Mouse (Mus musculus): ENCODE measurements around the gene Eps8. TPM values are rescaled to one million over a fixed set of nuclear protein-coding genes. Genes with fewer than 3 reads are reported as not detected.

Gene Eps8
- polyA plus RNA-seq, 1 experiment = 5.6 TPM

DNA sequence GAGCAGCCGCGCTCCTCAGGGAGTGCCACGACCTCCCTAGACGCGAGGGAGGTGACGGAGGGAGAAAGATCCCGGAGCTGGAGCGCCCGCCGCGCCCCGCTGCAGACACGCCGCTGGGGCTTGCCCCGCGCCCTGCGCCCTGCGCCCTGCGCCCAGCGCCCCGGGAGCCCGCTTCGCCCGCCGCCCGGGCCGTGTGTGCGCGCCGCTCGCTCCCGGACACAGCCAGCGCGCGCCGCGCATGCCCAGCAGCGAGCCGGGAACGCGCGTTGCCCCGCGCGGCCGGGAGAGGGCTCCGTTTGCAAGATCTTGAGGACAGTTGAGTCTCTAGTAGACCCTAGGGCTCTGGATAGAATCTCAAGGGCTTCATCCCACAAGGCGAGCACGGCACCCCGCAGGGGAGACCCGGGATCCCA lies 5.6 kb downstream of the Eps8 start:
- no peaks in the 10 kb centered on the region for H3K36me3 ChIP-seq (ENCODE audit: control insufficient read depth, insufficient read depth, low read length)
- 2% methylated on average over 44 of the region's 51 CpGs for WGBS
- H3K27ac ChIP-seq (ENCODE audit: insufficient read depth, low read length) = peak overlapping the region; percentile 48

DNA sequence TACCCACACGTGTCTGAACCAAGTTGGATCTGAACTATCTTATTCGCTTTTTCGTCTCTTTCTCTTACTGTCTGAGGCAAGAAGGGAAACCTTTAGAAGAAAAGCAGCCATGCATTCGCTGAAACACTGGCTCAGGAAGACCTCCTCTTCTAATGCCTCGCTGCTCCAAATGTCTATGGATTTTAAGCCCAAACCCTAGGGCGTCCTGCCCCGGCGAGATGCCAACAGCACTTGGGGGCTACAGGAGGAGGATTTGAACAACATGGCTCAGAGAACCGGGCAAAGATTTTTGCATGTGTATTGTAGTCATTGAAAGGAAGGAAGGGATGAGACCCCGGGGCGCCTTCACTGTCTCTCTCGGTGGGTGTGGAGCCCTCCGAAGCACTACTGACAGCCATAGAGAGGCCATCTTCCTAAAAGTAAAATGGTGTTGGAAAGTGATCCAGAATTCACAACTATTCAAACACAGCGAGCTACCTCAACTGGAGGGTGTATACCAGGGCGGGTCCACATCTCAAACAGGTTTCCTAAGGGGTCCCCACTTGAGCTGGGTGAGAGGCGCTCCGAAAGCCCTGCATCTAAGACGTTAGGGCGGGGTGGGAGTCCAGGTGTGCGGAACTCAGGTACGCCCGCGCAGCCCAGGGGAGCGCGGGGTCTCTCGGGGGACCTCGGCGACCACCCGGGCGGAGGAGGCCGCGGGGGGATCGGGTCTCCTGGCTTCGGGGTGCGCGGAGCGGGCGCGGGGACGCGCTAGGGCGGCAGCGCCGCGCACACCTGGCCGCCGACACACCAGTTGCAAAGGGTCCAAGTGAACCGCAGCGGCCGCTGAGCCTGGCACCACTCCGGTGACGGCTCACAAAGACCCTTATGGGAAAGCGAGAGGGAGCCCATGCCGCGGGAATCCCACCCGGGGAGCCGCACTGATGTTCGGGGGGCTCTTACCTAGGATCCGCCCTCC lies 6.3 kb downstream of the Eps8 start:
- H3K27ac ChIP-seq (ENCODE audit: insufficient read depth, low read length) = peak overlapping the region; percentile 48
- WGBS = 2% methylated on average over 59 of the region's 59 CpGs
- peak overlapping the region; percentile 86 for H3K4me3 ChIP-seq (ENCODE audit: extremely low read depth, insufficient read depth, insufficient read length)
- peaks cover 5% of the 10 kb centered on the region; the same call in 1 of the 2 replicates for H3K4me1 ChIP-seq (ENCODE audit: control insufficient read depth, insufficient read depth, insufficient read length)
- no peaks in the 10 kb centered on the region for H3K36me3 ChIP-seq (ENCODE audit: control insufficient read depth, insufficient read depth, low read length)
- peak in 1 of 2 experiments; percentile 12 for DNase-seq (ENCODE audit: low read depth in 1 of 2, low spot score in 2 of 2)
- no peak for TF ChIP-seq POLR2A (IDR thresholded peaks at IDR 0.05; ENCODE audit: low read depth, low read length)
- no peak for TF ChIP-seq CTCF (IDR thresholded peaks at IDR 0.05; ENCODE audit: extremely low read depth, insufficient read depth, insufficient read length, insufficient replicate concordance)
- H3K27me3 ChIP-seq (ENCODE audit: control insufficient read depth, insufficient read depth, low read length) = no peaks in the 10 kb centered on the region

More for the DNA sequence above, 5.6 kb downstream of the Eps8 start:
- peak overlapping the region; percentile 86 for H3K4me3 ChIP-seq (ENCODE audit: extremely low read depth, insufficient read depth, insufficient read length)
- peak; percentile 50 to 79 for DNase-seq (ENCODE audit: low read depth in 1 of 2, low spot score in 2 of 2)
- peaks cover 5% of the 10 kb centered on the region; the same call in 1 of the 2 replicates for H3K4me1 ChIP-seq (ENCODE audit: control insufficient read depth, insufficient read depth, insufficient read length)
- 0 out of 2 replicates have a peak, but pooled peaks have one; percentile 1 for TF ChIP-seq CTCF (IDR thresholded peaks at IDR 0.05; ENCODE audit: extremely low read depth, insufficient read depth, insufficient read length, insufficient replicate concordance)
- no peak for TF ChIP-seq POLR2A (IDR thresholded peaks at IDR 0.05; ENCODE audit: low read depth, low read length)
- H3K27me3 ChIP-seq (ENCODE audit: control insufficient read depth, insufficient read depth, low read length) = no peaks in the 10 kb centered on the region

- peak overlapping the region; percentile 5; the same call in 1 of the 2 replicates for H3K27ac ChIP-seq (ENCODE audit: insufficient read depth, low read length)
- TF ChIP-seq CTCF (IDR thresholded peaks at IDR 0.05; ENCODE audit: extremely low read depth, insufficient read depth, insufficient read length, insufficient replicate concordance) (no peak), POLR2A (IDR thresholded peaks at IDR 0.05; ENCODE audit: low read depth, low read length) (no peak)
- H3K27me3 ChIP-seq (ENCODE audit: control insufficient read depth, insufficient read depth, low read length) = no peaks in the 10 kb centered on the region
- H3K4me3 ChIP-seq (ENCODE audit: extremely low read depth, insufficient read depth, insufficient read length) = peak overlapping the region; percentile 86
- DNase-seq (ENCODE audit: low read depth in 1 of 2, low spot score in 2 of 2) = no peak
- H3K4me1 ChIP-seq (ENCODE audit: control insufficient read depth, insufficient read depth, insufficient read length) = peaks cover 5% of the 10 kb centered on the region; the same call in 1 of the 2 replicates
- 13% methylated on average over 10 of the region's 10 CpGs for WGBS
- H3K36me3 ChIP-seq (ENCODE audit: control insufficient read depth, insufficient read depth, low read length) = no peaks in the 10 kb centered on the region
Observed at GRCm38 (mm10) chr6:137647646-137648045, 7.0 kb downstream of the Eps8 start.

- TF ChIP-seq CTCF (IDR thresholded peaks at IDR 0.05; ENCODE audit: extremely low read depth, insufficient read depth, insufficient read length, insufficient replicate concordance) (no peak), POLR2A (IDR thresholded peaks at IDR 0.05; ENCODE audit: low read depth, low read length) (no peak)
- H3K27me3 ChIP-seq (ENCODE audit: control insufficient read depth, insufficient read depth, low read length) = no peaks in the 10 kb centered on the region
- H3K4me3 ChIP-seq (ENCODE audit: extremely low read depth, insufficient read depth, insufficient read length) = no peak overlapping the region; the same call in 1 of the 2 replicates
- no peak overlapping the region; the same call in 1 of the 2 replicates for H3K27ac ChIP-seq (ENCODE audit: insufficient read depth, low read length)
- H3K4me1 ChIP-seq (ENCODE audit: control insufficient read depth, insufficient read depth, insufficient read length) = peaks cover 5% of the 10 kb centered on the region; the same call in 1 of the 2 replicates
- WGBS = 42% methylated on average over 2 of the region's 2 CpGs
- H3K36me3 ChIP-seq (ENCODE audit: control insufficient read depth, insufficient read depth, low read length) = no peaks in the 10 kb centered on the region
- DNase-seq (ENCODE audit: low read depth in 1 of 2, low spot score in 2 of 2) = no peak
Observed at GRCm38 (mm10) chr6:137646726-137647125, 8.0 kb downstream of the Eps8 start.

DNA sequence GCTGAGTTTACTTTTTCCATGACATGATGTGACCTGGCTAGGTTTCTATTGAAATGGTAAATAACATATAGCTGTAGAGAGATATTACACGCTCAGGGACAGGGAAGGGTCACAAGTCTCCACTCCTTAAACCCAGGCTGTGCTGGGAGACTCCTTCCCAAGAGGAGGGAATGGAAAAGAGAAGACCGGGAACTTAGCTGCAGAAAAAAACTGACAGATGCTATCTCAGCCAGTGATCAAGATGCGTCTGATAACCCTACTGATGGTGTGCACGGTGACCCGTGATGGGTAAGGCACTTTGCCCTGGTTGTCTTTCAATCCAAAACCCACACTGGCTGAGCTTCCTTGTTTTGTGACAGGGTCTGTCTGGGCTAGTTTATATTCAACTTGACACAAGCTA lies 9.8 kb downstream of the Eps8 start:
- H3K4me1 ChIP-seq (ENCODE audit: control insufficient read depth, insufficient read depth, insufficient read length) = peaks cover 5% of the 10 kb centered on the region; the same call in 1 of the 2 replicates
- DNase-seq (ENCODE audit: low read depth in 1 of 2, low spot score in 2 of 2) = no peak
- H3K36me3 ChIP-seq (ENCODE audit: control insufficient read depth, insufficient read depth, low read length) = no peaks in the 10 kb centered on the region
- TF ChIP-seq CTCF (IDR thresholded peaks at IDR 0.05; ENCODE audit: extremely low read depth, insufficient read depth, insufficient read length, insufficient replicate concordance) (no peak), POLR2A (IDR thresholded peaks at IDR 0.05; ENCODE audit: low read depth, low read length) (no peak)
- H3K27ac ChIP-seq (ENCODE audit: insufficient read depth, low read length) = no peak overlapping the region
- no peak overlapping the region for H3K4me3 ChIP-seq (ENCODE audit: extremely low read depth, insufficient read depth, insufficient read length)
- 87% methylated on average over 5 of the region's 5 CpGs for WGBS
- no peaks in the 10 kb centered on the region for H3K27me3 ChIP-seq (ENCODE audit: control insufficient read depth, insufficient read depth, low read length)

DNA sequence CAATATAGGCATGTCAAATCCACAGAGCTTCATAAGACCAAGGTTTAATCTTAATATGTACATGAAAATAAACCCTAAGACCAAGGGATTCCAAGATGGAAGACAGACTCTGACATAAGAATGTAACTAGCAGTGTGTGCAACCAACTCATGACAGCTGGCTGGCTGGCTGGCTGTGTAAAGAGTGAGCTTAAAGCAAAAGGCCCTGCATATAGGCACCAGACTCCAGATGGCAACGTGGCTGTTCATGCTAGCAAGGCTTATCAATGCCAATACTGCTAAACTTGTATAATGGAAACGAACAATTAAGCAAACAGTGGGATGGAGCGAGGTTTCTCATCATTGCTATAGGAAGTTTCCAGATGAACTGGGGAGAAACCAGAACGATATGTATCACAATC lies 10.9 kb downstream of the Eps8 start:
- no peak for DNase-seq (ENCODE audit: low read depth in 1 of 2, low spot score in 2 of 2)
- no peak overlapping the region for H3K4me3 ChIP-seq (ENCODE audit: extremely low read depth, insufficient read depth, insufficient read length)
- H3K27me3 ChIP-seq (ENCODE audit: control insufficient read depth, insufficient read depth, low read length) = no peaks in the 10 kb centered on the region
- H3K36me3 ChIP-seq (ENCODE audit: control insufficient read depth, insufficient read depth, low read length) = no peaks in the 10 kb centered on the region
- H3K4me1 ChIP-seq (ENCODE audit: control insufficient read depth, insufficient read depth, insufficient read length) = peaks cover 5% of the 10 kb centered on the region; the same call in 1 of the 2 replicates
- H3K27ac ChIP-seq (ENCODE audit: insufficient read depth, low read length) = no peak overlapping the region
- no peak for TF ChIP-seq POLR2A (IDR thresholded peaks at IDR 0.05; ENCODE audit: low read depth, low read length)
- TF ChIP-seq CTCF (IDR thresholded peaks at IDR 0.05; ENCODE audit: extremely low read depth, insufficient read depth, insufficient read length, insufficient replicate concordance) = no peak
- WGBS = 87% methylated on average over 4 of the region's 4 CpGs
